Mouse (Mus musculus): ENCODE data around the gene Lyve1.

DNA sequence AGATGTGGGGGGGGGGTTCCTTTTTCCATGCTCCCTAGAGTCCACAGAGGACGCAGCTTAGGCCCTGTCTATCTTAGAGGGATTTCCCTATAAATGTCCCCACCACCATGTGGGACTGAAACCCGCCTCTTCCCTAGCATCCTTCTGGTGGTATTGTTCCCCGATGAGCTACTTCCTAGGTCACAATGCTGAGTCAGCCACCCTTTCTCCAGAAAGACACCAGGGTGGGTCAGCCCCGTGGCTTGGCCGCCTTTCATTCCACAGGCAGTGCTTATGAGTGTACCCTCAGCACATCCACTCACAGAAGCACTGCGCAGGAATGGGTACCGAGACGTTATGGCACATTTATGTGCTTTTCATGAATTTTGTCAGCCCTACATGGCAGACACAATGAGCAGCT is 34.2 kb upstream of the Lyve1 start:
- TF ChIP-seq EP300 (IDR thresholded peaks at IDR 0.05; ENCODE audit: insufficient read depth, low read depth, low read length), result no peak
- TF ChIP-seq POLR2A (IDR thresholded peaks at IDR 0.05; ENCODE audit: insufficient read depth, low read depth, low read length), result no peak
- TF ChIP-seq CTCF (IDR thresholded peaks at IDR 0.05), result no peak
